Mouse (Mus musculus): ENCODE data around the gene Fbxl17. TPM values are rescaled to one million over a fixed set of nuclear protein-coding genes. Genes with fewer than 3 reads are reported as not detected.

Fbxl17 gene
- total RNA-seq, 2 experiments from 2014 or later: 72.5 to 75.7 TPM

DNA sequence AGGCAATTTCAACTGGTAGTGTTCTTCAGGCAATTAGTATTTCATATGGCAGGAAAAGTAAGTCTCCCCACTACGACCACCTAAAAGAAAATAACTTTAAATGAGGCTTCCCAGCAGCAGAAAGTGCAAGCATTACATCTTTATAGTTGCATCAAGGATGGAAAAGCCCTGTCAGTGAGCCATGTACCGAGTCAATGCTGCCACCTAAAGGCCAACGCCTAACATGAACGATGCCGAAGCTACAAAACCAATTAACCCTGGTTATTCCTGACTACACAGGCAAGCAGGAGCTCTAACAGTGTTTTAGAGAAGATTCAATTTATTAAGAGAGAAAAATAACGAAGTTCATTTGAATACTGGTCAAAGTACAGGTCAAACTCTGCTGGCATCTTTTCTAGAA, 32.0 kb downstream of the Fbxl17 start:
- DNase-seq (ENCODE audit: extremely low spot score in 1 of 2, low spot score in 2 of 2): peak; percentile 59 to 71
- intact Hi-C loops (cut with DNase I): loop anchor here (5.0 to 10.0 kb wide), 2 partner anchors 146 to 583 kb away; partner anchors contain the start of gene Efna5

- peak in 1 of 2 experiments; percentile 20 for DNase-seq (ENCODE audit: extremely low spot score in 1 of 2, low spot score in 2 of 2)
- intact Hi-C loops (cut with DNase I): loop anchor here (5.0 to 10.0 kb wide), 2 partner anchors 143 to 580 kb away; partner anchors contain the start of gene Efna5
These were observed 34.6 kb downstream of the Fbxl17 start for GRCm38 (mm10) chr17:63465239-63465638.

DNA sequence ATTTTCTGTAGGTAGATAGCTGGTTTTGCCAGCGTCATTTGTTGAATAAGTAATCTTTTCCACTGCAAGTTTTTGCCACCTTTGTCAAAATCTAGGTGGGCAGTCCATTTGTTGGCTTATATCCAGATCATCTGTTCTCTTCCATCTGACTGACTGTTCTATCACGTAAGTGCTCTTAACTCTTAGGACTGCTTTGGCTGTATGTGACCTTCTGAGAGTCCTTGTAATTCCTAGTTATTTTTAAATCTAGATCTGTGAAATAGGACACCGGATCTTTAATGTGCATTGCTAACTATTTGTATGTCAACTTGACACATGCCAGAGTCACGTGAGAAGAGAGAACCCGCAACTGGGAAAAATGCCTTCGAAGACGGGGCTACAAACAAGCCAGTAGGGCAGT, 37.3 kb downstream of the Fbxl17 start:
- DNase-seq (ENCODE audit: extremely low spot score in 1 of 2, low spot score in 2 of 2): no peak
- intact Hi-C loops (cut with DNase I): loop anchor here (10.0 kb wide), 1 partner anchor 578 kb away; the partner anchor contains the start of gene Efna5

DNA sequence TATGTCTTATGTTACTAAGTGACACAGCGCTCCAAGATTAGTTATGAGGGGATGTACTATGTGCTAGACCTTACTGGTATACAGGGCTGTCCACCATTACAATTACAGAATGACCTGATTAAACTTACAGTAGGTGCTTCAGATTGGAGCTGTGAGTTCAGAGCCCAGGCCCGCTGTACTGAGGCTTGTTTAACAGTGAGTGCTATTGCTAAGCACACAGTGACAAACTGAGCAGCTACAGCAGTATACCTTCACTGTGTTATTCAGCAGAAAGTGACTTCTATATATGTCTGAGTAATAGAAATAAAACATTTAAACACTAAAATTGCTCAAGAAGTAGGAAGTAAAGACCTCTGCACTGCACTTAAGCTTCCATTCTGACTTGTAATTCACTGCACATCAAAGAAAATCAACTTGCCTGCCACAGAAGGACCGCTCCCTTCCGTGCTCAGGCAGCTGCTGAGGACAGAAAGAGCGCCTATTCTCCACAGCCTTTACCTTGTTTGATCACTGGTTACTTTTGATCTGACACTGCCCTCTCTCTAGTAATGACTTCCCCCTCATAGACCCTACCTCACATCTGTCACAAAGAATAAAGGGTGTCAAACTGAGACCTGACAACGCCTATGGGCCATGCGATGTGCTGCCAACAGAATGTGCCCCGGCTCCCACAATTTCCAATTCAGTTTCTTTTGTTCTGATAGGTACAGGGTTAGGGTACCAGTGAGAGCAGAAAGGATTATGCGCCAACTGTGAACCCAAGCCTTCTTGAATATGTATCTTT, 39.9 kb downstream of the Fbxl17 start:
- intact Hi-C loops (cut with DNase I): loop anchor here (10.0 kb wide), 1 partner anchor 575 kb away; the partner anchor contains the start of gene Efna5
- DNase-seq (ENCODE audit: extremely low spot score in 1 of 2, low spot score in 2 of 2): no peak

GRCm38 (mm10) chr17:63458052-63458451, 41.8 kb downstream of the Fbxl17 start:
- DNase-seq (ENCODE audit: extremely low spot score in 1 of 2, low spot score in 2 of 2): no peak
- intact Hi-C loops (cut with DNase I): no loop called here

GRCm38 (mm10) chr17:63451311-63452006, 48.4 kb downstream of the Fbxl17 start:
- peak in 1 of 2 experiments; percentile 30 for DNase-seq (ENCODE audit: extremely low spot score in 1 of 2, low spot score in 2 of 2)
- intact Hi-C loops (cut with DNase I): no loop called here

- intact Hi-C loops (cut with DNase I): no loop called here
- DNase-seq (ENCODE audit: extremely low spot score in 1 of 2, low spot score in 2 of 2): no peak
These were observed 52.1 kb downstream of the Fbxl17 start for GRCm38 (mm10) chr17:63447691-63448090.

DNA sequence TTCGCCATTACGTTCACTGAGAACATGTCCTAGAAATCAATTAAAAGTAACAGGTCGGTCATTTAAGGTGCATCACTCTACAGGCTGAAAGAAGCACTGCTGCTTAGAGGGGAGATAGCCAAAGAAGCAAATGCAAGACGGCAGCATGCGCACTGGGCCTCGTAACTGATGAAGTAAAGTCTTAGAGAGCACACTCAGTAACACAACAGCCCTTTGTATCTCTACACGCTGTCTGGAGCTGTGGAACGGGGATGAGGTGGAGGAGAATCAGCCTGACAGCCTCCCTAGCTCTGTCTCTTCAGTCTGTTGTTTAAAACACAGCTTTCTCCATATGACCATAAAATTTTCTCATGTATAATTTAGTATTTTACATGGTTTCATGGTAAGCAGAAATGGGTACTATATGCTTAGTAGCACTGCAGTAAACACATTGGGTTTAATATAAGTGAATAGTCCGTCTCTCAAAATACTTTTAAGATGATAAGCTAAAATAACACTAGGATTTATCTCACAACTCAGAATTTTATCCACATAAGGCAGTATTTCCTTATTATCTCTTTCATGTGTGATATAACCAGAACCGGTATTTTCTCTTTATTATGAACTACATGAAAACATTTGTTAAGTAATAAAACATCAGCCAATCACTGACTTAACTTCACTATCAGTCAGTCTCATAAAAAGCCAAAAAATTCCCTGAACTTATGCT, 52.7 kb downstream of the Fbxl17 start:
- intact Hi-C loops (cut with DNase I): no loop called here

DNA sequence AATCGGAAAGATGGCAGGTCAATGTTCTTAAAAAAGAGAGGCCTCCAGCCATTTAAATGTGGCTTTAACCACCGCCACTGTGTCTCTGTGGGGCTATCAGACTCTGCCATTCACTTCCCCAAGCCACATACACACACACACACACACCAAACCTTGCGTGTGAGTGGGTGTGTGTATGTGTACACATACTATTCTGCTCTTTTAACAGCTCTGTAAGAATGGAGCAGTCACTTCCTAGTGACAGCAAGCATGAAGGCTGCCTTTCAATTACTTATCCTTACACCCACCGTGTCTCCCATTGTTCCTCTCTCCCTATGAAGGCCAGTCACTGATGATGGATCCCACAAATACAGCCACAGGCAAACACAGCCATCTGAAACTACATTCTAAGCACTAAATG, 54.6 kb downstream of the Fbxl17 start:
- intact Hi-C loops (cut with DNase I): no loop called here
- DNase-seq (ENCODE audit: extremely low spot score in 1 of 2, low spot score in 2 of 2): no peak

More for the DNA sequence above, 52.7 kb downstream of the Fbxl17 start:
- no peak for DNase-seq (ENCODE audit: extremely low spot score in 1 of 2, low spot score in 2 of 2)

DNA sequence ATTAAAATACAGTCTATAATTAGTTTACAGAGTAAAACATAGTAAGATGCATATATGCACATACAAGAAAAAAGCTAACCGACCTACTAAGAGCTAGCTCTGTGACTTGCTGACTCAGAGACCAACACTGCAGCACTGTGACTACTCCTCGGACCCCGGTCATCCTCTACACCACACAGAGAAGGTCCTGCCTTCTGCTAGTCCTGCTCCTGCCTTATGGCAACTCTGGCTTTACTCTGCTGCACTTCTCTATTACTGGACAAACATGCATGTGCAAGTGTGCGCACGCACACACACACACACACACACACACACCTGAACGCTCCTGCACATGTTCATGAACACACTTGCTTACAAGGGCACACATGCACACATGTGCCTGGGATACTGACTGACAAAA, 62.4 kb downstream of the Fbxl17 start:
- intact Hi-C loops (cut with DNase I): no loop called here
- DNase-seq (ENCODE audit: extremely low spot score in 1 of 2, low spot score in 2 of 2): no peak

DNA sequence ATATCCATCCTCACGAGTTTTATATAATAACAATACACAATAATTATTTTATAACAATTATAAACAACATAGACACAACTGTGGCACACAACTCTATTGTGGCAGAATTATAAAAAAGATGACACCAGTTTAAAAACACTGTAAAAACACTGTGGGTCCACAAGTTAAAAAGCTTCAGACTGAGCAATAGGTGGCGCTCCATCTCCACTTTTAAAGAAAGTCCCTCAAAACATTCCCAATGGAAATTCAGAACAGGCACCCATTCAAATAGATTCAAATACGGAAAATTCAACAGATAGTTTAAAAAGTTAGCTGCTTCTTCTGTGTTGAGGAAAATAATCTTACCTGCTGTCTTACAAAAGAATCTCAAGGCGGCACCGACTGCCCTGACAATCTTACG, 65.7 kb downstream of the Fbxl17 start:
- intact Hi-C loops (cut with DNase I): no loop called here
- DNase-seq (ENCODE audit: extremely low spot score in 1 of 2, low spot score in 2 of 2): peak; percentile 36

DNA sequence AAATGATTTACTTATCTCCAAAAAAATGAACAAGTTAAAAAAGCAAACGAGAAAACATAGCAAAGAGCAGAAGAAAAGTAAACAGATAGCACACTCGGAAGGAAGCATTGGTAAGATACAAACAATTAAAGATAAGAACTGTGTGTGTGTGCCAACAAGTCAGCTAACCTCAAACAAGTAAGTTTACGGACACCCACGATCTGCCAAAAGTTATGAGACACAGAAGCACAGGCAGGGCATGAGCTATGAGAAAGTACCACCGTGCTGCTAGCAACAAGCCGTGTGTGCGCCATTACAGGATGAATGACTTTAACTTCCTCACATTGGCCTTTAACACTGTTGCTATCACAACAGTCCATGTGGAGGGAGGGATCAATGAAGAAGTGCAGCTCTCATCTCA, 68.2 kb downstream of the Fbxl17 start:
- intact Hi-C loops (cut with DNase I): no loop called here
- DNase-seq (ENCODE audit: extremely low spot score in 1 of 2, low spot score in 2 of 2): no peak

- intact Hi-C loops (cut with DNase I): no loop called here
- DNase-seq (ENCODE audit: extremely low spot score in 1 of 2, low spot score in 2 of 2): no peak
These were observed 69.3 kb downstream of the Fbxl17 start for GRCm38 (mm10) chr17:63430395-63431075.

DNA sequence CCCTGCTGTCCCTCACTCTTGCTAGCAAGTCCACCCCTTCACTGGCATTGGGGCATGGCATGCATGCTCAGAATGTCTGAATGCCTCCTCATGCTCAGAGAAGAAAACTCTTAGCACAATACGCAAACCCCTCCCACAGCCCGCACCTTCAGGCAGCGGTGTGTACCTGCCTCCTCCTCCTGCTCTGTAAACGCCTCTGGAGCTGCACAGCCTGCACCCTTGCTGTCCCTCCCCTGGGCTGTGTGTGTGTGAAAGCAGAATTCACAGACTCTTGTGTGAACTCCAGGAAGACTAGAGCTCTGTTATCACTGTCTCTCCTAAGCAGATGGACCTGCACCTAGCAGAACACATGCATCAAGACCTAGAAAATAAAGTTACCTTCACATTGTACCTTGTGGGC, 76.0 kb downstream of the Fbxl17 start:
- intact Hi-C loops (cut with DNase I): no loop called here
- DNase-seq (ENCODE audit: extremely low spot score in 1 of 2, low spot score in 2 of 2): no peak

GRCm38 (mm10) chr17:63422685-63423084, 77.1 kb downstream of the Fbxl17 start:
- intact Hi-C loops (cut with DNase I): no loop called here
- no peak for DNase-seq (ENCODE audit: extremely low spot score in 1 of 2, low spot score in 2 of 2)

- DNase-seq (ENCODE audit: extremely low spot score in 1 of 2, low spot score in 2 of 2): no peak
These were observed 78.0 kb downstream of the Fbxl17 start for GRCm38 (mm10) chr17:63421864-63422263.

DNA sequence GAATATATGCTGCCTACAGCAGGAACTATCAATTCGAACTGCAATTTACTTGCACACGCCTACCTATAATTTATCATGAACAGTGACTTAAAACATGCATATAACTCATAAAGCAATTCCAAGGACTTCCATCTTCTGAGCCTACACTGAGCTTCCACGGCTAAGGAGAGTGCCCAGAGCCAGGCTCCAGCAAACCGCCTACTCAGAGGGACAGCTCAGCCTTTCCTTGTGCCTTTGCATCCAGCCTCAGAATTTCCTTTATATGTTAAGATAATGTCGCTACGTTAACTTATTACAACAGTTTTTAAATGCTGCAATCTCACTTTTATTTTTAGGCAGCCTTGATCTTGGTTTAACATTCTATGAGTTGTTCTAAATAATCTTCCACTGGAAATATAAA, 80.3 kb downstream of the Fbxl17 start:
- intact Hi-C loops (cut with DNase I): loop anchor here (10.0 kb wide), 1 partner anchor 95 kb away; no protein-coding TSS in a partner anchor
- no peak for DNase-seq (ENCODE audit: extremely low spot score in 1 of 2, low spot score in 2 of 2)

More at GRCm38 (mm10) chr17:63421864-63422263, 78.0 kb downstream of the Fbxl17 start:
- intact Hi-C loops (cut with DNase I): no loop called here

GRCm38 (mm10) chr17:63413973-63414580, 85.7 kb downstream of the Fbxl17 start:
- no peak for DNase-seq (ENCODE audit: extremely low spot score in 1 of 2, low spot score in 2 of 2)
- intact Hi-C loops (cut with DNase I): loop anchor here (10.0 kb wide), 1 partner anchor 89 kb away; no protein-coding TSS in a partner anchor
